12 mouse cellular contexts compared by ENCODE assay signal in the genomic region with DNA sequence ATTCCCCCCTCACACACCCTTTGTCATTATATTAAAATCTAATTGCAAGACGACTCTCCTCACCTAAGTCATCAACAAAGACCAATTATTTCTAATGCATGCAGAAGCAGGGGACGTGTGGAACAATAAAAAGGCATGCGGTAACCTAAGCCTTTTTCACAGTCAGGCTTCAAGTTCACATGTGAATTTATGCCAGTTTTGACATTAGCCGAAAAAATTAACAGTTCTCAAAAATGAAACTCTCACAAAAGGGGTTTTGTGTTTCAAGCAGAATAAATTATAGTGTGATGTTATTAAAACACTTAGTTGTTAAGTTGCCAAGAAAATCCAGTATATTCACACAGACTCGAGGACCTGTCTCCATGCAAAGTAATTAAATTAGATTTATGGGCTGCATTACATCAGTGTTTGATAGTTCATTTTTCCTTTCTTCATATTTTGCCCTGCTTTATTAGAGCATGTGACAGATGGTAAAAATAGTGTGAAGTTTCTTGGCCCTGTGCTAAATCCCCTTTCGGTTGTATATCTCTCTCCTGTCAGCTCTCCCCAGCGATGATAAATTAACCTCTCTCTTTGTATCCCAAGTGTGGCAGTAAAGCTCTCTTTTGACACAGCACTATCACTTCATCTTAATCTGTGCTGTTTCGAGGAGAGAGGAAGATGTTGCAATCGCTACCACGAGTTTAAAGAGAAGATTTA.
DNase-seq lines count a peak whose midpoint lies in the region; ATAC-seq lines count a peak whose summit lies in the region.
"Had no signal": no experiment of that assay in that cellular context is flagged by ENCODE, and none has a peak within 500 bp of the region (broad histone marks: within the 10 kb centered on the region; RNA-seq: fewer than 3 reads in every experiment).

No protein-coding gene starts in this region.

- WGBS in forebrain, embryonic 12.5 days = 39% methylated on average over 10 of the region's 10 CpGs
- 69% methylated on average over 10 of the region's 10 CpGs for WGBS in forebrain, embryonic 10.5 days
- 24% methylated on average over 10 of the region's 10 CpGs for WGBS in intestine, embryonic 16.5 days
- WGBS in stomach, embryonic 16.5 days = 19% methylated on average over 10 of the region's 10 CpGs

- no peaks in the 10 kb centered on the region for H3K9me3 ChIP-seq in forebrain, embryonic 12.5 days
- no peaks in the 10 kb centered on the region for H3K9me3 ChIP-seq in forebrain, embryonic 10.5 days
- no peaks in the 10 kb centered on the region for H3K9me3 ChIP-seq in intestine, embryonic 16.5 days (ENCODE audit: control insufficient read depth, low read length)
- no peaks in the 10 kb centered on the region for H3K9me3 ChIP-seq in stomach, embryonic 16.5 days (replicated peaks; ENCODE audit: control insufficient read depth, low read length)

- no peaks in the 10 kb centered on the region for H3K27me3 ChIP-seq in forebrain, embryonic 12.5 days
- H3K27me3 ChIP-seq in forebrain, embryonic 10.5 days (ENCODE audit: poor library complexity, severe bottlenecking) = no peaks in the 10 kb centered on the region
- no peaks in the 10 kb centered on the region for H3K27me3 ChIP-seq in intestine, embryonic 16.5 days (replicated peaks; ENCODE audit: control insufficient read depth, insufficient read depth, low read length)
- no peaks in the 10 kb centered on the region for H3K27me3 ChIP-seq in stomach, embryonic 16.5 days (ENCODE audit: control insufficient read depth, insufficient read depth, low read length)

- no peak overlapping the region for H3K4me3 ChIP-seq in forebrain, embryonic 12.5 days (replicated peaks)
- no peak overlapping the region for H3K4me3 ChIP-seq in forebrain, embryonic 10.5 days
- H3K4me3 ChIP-seq in intestine, embryonic 16.5 days (ENCODE audit: low read length) = no peak overlapping the region
- no peak overlapping the region for H3K4me3 ChIP-seq in stomach, embryonic 16.5 days (replicated peaks; ENCODE audit: low read length)

- no peak overlapping the region for H3K9ac ChIP-seq in forebrain, embryonic 12.5 days
- H3K9ac ChIP-seq in intestine, embryonic 16.5 days (ENCODE audit: low read depth, low read length) = no peak overlapping the region
- no peak overlapping the region for H3K9ac ChIP-seq in stomach, embryonic 16.5 days (ENCODE audit: low read length)

- H3K36me3 ChIP-seq in forebrain, embryonic 12.5 days (replicated peaks) = no peaks in the 10 kb centered on the region
- H3K36me3 ChIP-seq in forebrain, embryonic 10.5 days (replicated peaks) = no peaks in the 10 kb centered on the region
- H3K36me3 ChIP-seq in intestine, embryonic 16.5 days (ENCODE audit: control insufficient read depth, insufficient read depth, low read length) = no peaks in the 10 kb centered on the region
- H3K36me3 ChIP-seq in stomach, embryonic 16.5 days (ENCODE audit: control insufficient read depth, insufficient read depth, low read length) = no peaks in the 10 kb centered on the region

- H3K4me1 ChIP-seq in forebrain, embryonic 12.5 days = peaks cover 17% of the 10 kb centered on the region
- peaks cover 25% of the 10 kb centered on the region for H3K4me1 ChIP-seq in forebrain, embryonic 10.5 days
- H3K4me1 ChIP-seq in intestine, embryonic 16.5 days (ENCODE audit: control insufficient read depth, insufficient read depth, low read length) = peaks cover 3% of the 10 kb centered on the region; the same call in 1 of the 2 replicates
- H3K4me1 ChIP-seq in stomach, embryonic 16.5 days (ENCODE audit: control insufficient read depth, insufficient read depth, low read length) = peaks cover 11% of the 10 kb centered on the region

- 0 out of 2 replicates have a peak overlapping the region, but pooled peaks have one; percentile 13 for H3K27ac ChIP-seq in forebrain, embryonic 12.5 days
- no peak overlapping the region for H3K27ac ChIP-seq in forebrain, embryonic 10.5 days
- no peak overlapping the region for H3K27ac ChIP-seq in intestine, embryonic 16.5 days (ENCODE audit: low read length)
- peak overlapping the region; percentile 29 for H3K27ac ChIP-seq in stomach, embryonic 16.5 days (ENCODE audit: low read length)

- peak; percentile 50; the same call in 1 of the 2 replicates for ATAC-seq in forebrain, embryonic 12.5 days (ENCODE audit: low FRiP score)
- peak; percentile 56; the same call in 1 of the 2 replicates for ATAC-seq in intestine, embryonic 16.5 days
- ATAC-seq in stomach, embryonic 16.5 days (ENCODE audit: insufficient read depth, low FRiP score) = peak; percentile 74; the same call in 1 of the 2 replicates

- no peak overlapping the region for H3K4me2 ChIP-seq in forebrain, embryonic 12.5 days
- no peak overlapping the region for H3K4me2 ChIP-seq in intestine, embryonic 16.5 days (ENCODE audit: low read depth, low read length)
- H3K4me2 ChIP-seq in stomach, embryonic 16.5 days (ENCODE audit: low read depth, low read length) = 0 out of 2 replicates have a peak overlapping the region, but pooled peaks have one; percentile 2

- DNase-seq in forebrain, embryonic 10.5 days (ENCODE audit: extremely low spot score, low spot score) = no peak
- peak; percentile 14 for DNase-seq in retina, postnatal 1 day
- no peak for DNase-seq in retina, embryonic 14.5 days (ENCODE audit: low spot score)
- DNase-seq in layer of hippocampus, adult 9-11 months = no peak
- DNase-seq in ovary, postnatal 10 days (ENCODE audit: low spot score) = no peak
- DNase-seq: B cell, adult 2 months; cerebellum, adult 8-10 months; right cerebral cortex, postnatal 14 days; thymus, adult 2 months had no signal

Comparison
In these comparisons a context has a peak if more than half of its experiments do, and no peak if none do; other contexts are left out.
1. H3K27ac ChIP-seq: peak in forebrain, embryonic 12.5 days (single experiment) and stomach, embryonic 16.5 days (single experiment); none in forebrain, embryonic 10.5 days (single experiment) and intestine, embryonic 16.5 days (single experiment).
2. Peak in every context shown above with its lines, with median percentiles within 50 percentile points of each other: ATAC-seq.